Mouse (Mus musculus) frontal cortex, postnatal 25 days (tissue): ENCODE results near the gene Slc26a3.
"Not testable (repeated sequence)": the region's sequence is repeated elsewhere in the genome, so short reads cannot be mapped to it uniquely, and the experiment has no call there.

Experiments used
- DNase-seq, 2 experiments: peaks; one replicate each; pipeline ENCODE4 v3.0.0; 2022; ENCODE audit warnings: low spot score in 2 of 2

The Slc26a3 gene

DNA sequence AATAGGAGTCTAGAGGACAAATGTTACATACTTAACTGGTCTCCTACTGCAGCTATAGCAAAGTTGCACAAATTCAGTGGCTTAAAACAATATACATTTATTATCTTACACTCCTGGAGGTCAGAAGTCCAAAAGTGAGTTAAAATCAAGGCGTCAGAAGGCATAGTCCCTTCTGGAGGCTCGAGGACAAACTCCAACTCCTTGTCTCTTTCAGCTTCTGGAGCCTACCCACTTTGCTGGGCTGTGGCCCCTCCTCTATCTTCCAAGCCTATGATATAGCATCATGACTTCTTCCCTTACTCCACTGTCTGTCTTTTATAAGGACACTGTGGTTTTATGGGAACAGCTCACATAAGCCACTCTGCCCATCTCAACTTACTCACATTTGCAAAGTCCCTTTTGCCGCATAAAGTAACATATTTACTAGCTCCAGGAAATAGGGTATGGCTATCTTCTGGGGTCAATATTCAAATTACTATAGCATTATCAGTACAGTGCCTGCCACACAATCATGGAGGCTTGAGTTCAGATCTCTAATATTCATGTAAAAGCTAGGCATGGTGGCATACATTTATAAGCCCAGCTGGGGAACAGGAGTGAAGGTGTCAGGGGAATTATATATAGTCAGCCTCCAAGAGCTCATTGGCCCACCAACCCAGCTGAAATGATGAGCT is 31.4 kb downstream of the Slc26a3 start:
- DNase-seq = no peak

DNA sequence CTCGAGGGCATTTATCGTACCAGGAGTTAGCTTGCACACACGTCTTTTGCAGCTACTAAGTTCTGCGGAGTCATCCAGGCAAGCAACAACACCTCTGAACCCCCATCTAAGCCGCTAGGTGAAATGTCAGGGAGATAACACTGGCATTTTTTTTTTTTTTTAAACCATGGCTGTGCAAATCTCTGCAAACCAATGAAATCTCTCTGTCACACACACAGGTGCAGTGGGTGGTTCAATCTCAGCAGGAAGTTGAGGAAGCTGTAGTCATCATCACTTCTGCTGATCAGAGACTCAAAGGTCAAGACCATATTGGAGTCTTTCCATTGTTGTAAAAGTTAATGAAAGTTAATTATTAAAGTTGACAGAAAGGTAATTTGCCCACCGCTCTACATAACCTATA is 47.1 kb downstream of the Slc26a3 start:
- DNase-seq = no peak

DNA sequence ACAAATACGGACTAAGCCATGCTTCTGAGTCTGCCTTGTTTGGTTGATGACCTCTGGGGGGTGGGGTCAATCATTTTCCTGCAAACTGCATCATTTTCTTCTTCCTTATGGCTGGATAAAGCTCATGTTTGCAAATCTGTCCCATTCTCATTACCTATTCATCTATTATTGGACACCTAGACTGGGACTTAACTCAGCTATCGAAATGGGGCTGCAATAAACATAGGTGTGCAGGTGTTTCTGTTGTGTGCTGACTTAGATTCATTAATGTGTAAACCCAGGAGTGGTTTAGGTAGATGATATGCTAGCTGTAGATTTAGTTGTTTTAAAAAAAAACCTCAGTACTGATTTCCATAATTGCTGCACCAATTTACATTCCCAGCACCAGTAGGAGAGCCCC is 48.9 kb downstream of the Slc26a3 start:
- no peak for DNase-seq

DNA sequence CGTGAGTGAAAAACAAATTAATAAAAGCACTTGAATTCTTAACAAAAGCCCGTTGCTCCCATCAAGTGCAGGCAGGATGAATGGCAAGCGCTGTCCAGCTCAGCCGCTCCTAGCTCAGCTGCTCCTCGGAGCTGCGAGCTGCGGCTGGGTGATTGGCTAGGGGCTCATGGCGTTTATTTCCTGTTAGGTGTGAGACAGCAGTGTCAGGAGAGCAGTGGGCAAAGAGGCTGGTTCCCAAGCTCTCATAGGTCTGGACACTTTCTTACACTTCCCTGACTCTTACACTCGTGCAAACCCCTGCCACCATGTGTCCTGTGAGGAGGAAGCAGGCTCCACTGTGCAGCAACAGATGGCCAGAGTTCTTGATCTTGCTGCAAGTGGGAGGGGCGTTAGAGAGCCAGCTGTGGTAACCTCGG is 53.5 kb downstream of the Slc26a3 start:
- no peak for DNase-seq

DNA sequence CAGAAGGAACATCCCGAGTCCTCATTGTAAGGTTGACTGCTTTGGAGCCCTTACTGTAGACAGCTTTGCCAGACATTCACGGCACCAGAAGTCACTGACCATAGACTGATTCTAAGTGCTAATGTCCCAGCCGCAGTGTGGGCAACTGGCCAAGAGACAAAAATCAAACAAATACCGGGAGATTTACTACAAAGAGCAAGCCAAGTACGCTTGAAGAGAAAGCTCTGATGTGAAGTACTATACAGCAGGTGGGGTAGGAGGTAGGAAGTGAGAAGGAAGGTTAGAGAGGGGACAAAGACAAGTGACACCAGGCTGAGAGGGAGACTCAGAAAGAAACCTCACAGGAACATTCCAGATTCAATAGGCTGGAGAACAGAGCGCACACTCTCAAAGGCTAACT is 54.2 kb downstream of the Slc26a3 start:
- no peak for DNase-seq

DNA sequence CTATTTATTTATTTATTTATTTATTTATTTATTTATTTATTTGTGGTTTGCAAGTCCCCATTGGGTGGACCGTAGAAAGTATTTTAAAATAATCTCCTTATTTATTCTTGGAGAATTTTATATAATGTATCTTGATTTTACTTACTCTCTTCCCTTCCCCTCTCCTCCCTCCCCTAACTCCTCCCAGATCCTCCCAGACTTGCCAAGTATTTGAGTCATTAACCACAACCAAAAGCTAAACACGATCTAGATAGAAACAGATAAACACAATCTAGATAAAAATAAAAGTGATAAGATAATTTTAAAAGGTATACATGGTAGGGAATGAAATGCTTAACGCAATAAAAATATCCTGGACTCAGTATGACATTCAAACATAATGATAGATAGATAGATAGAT is 58.7 kb downstream of the Slc26a3 start:
- DNase-seq = no peak

DNA sequence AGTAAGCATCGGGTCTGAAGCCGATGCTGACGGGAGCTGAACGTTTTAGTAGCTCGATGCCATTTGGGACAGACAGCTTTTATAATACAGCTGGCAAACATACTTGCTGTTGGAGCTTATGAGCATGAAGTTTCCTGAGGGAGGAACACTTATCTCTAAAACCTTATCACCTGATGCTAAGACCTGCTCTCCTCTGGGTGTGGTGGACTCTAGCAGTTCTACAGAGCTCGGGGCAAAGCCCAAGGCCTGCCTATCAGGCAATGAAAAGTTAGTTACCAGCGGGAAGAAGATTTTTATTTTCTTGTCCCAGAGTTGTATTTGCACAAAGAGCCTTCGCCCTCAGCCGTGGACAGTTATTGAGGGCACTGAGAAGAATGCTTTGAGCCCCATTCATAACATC is 65.6 kb downstream of the Slc26a3 start:
- DNase-seq = no peak

DNA sequence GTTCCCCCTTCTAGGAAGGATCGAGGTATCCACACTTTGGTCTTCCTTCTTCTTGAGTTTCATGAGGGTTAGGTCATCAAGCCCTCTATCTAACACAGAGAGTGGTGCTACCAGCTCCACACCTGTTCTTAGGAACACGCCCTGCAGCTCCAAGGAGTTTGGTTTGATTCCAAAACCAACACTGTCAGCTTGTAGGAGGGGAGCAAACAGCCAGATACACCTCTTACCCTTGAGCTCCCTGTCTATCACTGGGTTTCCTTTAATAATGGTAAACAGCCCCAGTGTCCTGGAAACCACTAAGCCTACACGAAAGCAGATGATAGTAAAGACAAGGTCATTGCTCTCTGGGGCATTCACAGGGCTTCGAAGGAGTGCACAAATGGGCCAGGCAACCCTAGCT is 67.8 kb downstream of the Slc26a3 start:
- DNase-seq = no peak

DNA sequence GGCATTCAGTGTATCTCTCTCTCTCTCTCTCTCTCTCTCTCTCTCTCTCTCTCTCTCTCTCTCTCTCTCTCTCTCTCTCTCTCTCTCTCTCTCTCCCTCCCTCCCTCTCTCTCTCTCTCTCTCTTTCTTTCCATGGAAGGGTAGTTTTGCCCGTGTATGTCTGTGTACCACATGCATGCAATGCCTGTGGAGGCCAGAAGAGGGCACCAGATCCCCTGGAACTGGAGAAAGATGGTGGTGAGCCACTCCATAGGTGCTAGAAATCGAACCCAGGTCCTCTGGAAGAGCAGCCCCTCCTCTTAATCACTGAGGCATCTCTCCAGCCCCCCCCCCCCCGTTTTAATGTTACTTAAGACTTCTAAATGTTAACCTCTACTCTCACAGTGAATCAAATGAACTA is 69.6 kb downstream of the Slc26a3 start:
- not testable (repeated sequence) for DNase-seq

DNA sequence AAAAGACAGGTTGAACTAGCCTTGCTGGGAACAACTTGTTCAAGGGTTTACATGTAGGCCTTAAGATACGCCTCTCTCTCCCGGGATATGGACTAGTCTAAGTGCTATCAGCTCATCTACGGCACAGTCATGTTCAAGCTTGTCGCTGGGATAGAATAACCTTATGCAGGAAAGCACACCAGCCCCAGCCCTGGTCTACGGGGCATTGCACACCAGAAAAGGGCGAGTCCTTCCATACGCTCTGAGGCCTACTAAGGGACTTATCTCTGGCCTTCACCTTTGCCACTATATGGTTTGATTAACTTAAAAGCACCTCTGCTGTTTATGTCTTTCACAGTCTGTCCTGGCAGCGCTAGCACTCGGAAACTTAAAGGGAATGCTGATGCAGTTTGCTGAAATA is 70.7 kb downstream of the Slc26a3 start:
- DNase-seq = no peak

DNA sequence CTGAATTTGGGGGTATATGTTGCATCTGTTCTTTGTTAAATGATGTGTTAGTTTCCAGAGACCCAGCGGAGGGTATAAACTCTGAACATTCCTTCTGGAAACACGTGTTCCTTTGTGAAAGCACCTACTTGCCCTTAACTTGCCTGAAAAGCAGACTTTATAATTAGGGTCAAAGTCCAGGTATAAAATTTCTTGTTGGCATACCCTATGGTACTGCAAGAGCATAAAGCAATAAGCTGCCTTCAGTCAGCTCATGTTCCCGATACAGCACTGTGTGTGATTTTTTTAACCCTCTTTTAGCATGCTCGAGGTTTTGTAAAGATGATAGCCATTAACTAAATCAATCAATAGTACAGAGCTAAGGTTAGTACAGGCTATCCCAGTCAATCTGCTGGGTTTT is 71.9 kb downstream of the Slc26a3 start:
- no peak for DNase-seq

DNA sequence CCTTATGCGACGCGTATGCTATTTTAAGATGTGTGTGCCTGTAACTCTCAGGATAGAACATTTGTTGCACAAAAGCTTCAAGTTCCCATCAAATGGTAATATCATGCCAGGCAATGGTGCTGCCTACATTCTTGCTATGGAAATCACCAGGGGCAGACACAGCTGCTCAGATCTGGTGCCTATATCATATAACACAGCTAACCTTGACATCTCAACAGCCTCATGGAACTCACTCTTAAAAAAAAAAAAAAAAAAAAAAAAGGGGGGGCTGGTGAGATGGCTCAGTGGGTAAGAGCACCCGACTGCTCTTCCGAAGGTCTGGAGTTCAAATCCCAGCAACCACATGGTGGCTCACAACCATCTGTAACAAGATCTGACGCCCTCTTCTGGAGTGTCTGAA is 87.5 kb downstream of the Slc26a3 start:
- not testable (repeated sequence) for DNase-seq

DNA sequence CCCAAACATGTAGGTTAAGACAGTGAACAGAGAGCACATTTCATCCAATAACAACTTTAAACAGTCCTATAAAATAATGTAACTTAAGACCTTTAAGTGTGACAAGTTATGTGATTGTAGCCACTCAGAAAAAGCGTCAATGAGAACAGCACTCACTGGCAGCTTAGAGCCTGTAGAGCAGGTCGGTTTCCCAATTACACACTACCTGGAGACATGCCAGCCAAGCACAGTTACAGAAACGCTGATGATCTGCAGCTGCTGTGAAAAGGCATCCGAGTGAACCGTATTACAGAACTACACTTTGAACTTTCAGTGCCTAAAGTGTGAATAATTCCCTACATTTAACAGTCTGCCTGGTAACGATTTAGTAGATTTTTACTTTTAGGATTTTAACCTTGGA is 95.8 kb downstream of the Slc26a3 start:
- no peak for DNase-seq

DNA sequence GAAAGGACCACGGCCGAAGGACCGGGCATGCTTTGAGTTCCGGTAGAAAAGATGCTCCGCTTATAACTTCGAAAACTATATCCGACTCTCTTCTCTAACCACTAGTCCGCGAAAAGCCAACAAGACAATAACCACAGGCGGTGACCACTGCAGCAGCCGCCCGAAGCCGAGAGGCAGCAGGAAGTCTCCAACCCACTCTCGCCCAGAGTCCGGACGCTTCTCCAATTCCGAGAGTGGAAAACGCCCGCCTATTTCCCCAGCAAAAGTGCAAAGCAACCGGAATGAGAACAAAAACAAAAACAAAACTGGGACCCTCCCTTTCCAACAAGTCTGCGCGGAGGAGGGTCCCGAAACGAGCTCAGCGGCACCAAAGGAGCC is 108.3 kb downstream of the Slc26a3 start:
- no peak for DNase-seq

DNA sequence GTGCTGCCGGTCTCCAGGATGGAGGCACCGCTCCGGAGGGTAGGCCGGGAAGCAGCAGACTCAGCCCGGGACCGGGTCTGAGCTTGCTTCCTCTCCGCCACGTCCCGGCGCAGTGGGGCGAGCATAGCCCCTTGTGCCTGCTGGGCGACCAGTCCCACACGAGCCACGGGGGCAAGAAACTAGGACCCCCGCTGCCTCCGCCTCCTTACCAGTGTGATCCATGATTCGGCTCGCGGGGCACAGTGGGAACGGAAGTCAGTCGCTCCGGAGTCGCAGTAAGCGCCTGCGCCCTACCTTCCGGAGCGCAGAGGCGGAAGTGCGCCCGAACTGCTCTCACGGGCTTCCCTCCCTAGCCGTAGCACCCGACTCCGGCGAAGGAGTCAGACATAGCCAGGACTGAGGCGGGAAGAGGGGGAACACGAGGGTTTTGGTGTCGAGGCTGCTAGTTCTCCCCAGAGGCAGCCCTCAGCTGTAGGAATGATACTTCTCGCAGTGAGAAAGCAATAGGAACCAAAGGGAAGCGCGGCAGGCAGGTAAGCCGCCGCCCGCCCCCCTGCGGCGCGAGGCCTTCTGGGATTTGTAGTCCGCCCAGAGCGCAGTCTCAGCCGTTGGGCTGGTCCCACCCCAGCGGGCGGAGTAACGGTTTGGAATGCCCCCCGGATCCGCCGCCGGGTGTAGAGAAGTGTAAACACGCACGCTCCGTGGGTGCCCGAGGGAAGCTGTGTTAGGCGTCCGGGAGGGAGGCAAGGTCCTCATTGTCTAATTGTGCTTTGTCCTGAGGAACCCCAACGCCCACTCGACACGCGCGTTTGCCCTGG is 108.9 kb downstream of the Slc26a3 start, which contains the start of gene Cbll1:
Gene Cbll1, minus strand, starts transcription at position 303 of the 818 bp plus-strand sequence.
- peak; percentile 93 to 95 for DNase-seq

DNA sequence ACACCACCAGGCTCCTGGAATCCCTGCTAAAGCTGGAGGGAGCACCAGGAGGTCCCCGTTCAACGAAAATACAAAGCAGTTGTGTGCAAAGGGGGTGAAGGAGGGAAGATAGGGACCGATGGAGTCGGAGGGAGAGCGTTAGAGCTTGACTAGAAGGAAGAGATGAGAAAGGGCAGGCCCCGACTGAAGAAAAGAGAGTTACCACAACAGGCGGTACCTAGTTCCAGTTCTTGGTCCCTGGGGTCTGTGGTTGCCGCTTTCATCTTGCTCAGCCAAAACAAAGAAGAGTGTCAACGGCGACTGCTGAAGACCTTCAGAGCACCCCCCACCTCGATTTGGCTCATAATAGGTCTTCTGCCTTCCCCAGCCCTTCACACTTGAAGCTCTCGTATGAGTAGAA is 109.5 kb downstream of the Slc26a3 start:
- no peak for DNase-seq

DNA sequence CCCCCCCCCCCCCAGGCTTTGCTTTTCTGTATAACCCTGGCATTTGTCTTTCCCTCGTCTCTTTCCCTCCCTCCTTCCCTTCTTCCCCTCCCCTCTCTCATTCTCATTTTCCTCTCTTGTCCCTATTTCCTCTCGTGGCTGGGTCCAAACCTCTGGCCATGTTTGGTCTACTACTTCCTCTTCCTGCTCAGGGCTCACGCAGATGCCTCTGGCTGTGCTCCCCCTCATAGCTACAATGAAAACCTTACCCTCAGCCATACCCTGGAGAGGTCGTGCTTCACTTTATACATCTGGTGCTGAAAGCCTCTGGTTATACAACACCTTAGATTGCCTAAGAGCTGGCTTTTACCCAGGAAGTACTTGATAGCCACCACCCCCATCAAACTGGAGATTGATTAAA is 110.6 kb downstream of the Slc26a3 start:
- DNase-seq = no peak

DNA sequence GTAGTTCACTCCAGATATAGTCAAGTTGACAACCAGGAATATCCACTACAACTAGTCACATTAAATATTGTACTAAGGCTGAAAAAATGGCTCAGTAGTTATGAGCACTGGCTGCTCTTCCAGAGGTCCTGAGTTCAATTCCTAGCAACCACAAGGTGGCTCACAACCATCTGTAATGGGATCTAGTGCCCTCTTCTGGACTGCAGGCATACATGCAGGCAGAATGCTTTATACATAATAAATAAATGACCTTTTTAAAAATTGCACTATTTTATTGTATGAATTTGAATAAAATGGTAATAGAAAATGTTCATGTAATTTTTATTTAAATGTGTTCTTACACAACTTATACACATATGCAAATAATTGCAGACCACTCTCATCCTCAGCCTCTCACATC is 112.5 kb downstream of the Slc26a3 start:
- no peak for DNase-seq

DNA sequence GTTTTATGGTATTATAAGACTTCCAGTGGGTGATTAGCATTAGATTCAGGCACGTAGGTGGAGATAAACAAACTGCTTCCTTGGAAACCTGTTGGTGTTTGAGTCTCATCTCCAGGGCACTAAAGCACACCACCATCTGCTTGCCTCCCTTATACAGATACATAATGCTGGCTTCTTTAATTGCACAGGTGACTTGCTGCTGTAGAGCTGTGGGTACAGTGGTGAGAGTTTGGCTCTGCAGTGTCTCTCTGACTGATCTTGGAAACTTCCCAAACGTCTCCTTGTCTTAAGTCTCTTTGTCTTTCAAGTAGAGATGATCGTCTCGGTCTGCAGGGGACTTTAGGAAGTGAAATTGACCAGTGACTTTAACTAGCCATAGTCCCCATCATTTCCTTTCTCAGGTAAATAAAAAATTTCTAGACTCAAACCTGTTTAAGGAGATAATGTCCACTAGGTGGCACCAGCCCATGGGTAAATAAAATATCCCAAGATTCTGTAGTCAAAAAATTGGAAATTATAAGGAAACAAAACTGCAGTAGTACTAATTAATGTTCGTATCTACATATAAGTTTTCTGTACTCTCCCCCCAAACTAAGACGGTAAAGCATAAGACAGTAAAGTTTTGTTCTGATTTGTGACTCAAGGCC is 117.2 kb downstream of the Slc26a3 start:
- no peak for DNase-seq

DNA sequence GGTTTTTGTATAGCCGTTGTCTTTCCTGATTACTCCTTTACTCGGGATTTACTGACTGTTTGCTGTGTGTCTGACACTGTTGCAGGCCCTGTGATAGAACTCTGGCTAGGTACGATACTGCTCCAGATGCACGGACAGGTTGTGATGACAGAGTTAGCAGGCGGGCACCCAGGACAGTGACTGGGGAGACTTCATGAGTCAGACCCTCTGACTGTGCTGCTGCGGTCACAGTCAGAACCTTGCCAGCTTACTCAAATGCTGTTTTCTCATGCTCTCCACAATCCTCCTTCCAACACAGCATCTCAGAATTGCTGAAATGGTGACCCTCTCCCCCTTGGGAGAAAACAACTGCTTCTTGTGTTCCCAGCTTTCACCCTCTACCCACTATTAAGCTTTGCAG is 117.8 kb downstream of the Slc26a3 start:
- DNase-seq = no peak

DNA sequence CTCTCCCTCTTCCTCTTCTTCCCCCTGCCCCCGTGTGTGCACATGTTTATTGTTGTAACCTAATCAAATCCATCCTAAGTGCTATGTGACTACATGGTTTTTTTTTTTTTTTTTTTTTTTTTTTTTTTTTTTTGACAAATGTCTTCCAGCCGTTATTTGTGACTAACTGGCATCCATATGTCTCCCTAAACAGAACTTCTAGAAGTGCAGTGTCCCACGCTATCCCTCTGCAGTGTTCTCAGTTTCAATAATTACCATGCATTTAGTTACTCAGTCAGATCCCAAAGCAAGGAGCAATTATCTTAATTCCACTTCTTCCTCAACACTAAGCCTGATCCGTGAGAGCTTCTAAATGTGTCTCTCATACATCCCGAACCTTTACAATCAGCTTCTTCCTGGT is 120.5 kb downstream of the Slc26a3 start:
- DNase-seq = no peak

DNA sequence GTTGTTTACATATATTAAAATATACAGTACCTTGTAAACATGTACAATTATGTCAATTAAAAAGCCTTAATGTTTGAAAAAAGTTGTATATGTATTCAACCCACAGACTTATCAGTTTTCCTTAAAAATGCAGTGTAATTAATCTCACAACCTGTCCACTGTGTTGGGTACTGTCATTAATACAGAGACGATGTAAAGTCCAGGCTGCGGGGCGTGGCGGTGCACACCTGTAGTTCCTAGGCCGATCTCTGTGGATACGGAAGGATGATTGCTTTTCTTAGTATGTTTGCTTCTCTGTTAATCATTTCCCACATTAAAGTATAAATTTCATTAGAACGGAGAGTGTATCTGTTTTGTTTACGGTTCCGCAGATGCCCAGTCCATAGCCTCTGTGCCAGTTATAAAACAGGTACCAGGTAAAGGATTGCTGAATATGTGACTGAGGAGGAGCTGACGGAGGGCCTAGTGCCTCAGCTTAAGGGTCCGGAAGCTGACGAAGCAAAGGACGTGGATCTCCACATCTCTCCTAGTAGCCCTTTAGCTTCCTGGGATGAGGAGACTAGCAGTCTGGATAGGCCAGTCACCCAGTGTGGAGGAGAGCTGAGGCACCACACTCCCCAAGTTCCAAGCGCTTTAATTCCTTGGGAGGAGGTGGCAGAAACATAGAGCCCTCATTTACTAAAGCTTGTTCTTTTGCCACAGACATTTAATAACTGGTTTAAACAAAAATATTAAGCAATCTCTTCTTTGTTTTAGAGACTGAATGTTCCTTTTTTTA is 122.2 kb downstream of the Slc26a3 start:
- no peak for DNase-seq
